Mouse (Mus musculus): Measurements from ENCODE around the gene Lmf2. TPM values are rescaled to one million over a fixed set of nuclear protein-coding genes. Genes with fewer than 3 reads are reported as not detected.

Gene Lmf2
- polyA plus RNA-seq, 1 experiment from 2014 or later: 24.0 TPM

DNA sequence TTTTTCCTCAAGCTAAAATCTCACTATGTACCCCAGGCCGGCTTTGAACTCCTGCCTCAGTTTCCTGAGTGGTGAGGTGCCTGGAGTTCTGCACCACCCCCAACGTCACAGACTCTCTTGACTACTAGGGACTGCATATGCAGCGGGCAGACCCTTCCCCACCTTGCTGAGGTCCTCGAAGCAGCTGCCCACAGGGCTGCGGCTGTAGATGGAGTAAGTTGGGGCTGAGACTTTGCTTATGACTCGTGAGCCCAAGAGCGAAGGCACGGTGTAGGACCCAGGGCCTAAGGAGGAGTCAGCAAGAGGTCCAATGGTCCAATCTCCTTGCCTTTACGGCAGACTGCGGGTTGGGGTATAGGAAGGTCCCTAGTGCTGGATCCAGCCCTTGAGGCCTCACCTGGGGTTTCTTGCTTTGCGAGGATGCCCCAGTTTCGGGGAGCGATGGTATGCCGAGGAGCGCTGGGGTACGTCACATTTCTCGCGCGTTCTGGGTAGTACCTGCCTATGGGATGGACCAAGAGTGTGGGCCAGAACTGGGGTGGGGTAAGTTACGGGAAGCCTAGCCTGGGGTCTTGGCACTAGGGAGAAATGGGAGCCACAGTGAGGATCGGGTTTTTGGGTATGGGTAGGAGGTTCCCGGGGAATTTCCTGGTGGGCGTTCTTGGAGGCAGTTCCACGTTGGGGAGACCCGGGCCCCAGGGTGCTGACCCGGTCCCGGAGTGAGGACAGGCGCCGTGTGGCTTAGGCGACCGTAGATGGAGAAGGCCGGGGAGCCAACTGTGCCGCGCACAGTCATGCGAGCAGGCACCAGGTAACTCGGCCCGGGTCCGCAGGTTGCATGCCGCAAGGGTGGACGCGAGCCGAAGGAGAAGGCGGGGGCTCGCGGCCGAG, 22.7 kb upstream of the Lmf2 start:
- no peaks in the 10 kb centered on the region for H3K36me3 ChIP-seq (replicated peaks; ENCODE audit: insufficient read depth, low read length)
- H3K9me3 ChIP-seq (ENCODE audit: low read length): no peaks in the 10 kb centered on the region
- DNase-seq: no peak
- no peak for TF ChIP-seq EP300 (IDR thresholded peaks at IDR 0.05; ENCODE audit: low read depth)
- no peak for TF ChIP-seq CTCF (IDR thresholded peaks at IDR 0.05; ENCODE audit: low read depth)
- no peak for ATAC-seq
- H3K27ac ChIP-seq (ENCODE audit: low read depth): no peak overlapping the region
- H3K4me2 ChIP-seq (ENCODE audit: low read depth, low read length): peak overlapping the region; percentile 74
- 19% methylated on average over 46 of the region's 46 CpGs for WGBS (ENCODE audit: insufficient replicate concordance)
- peak overlapping the region; percentile 36 for H3K4me3 ChIP-seq (ENCODE audit: low read depth, low read length)
- peaks cover 27% of the 10 kb centered on the region for H3K27me3 ChIP-seq (ENCODE audit: insufficient read depth, low read length)
- peaks cover 26% of the 10 kb centered on the region for H3K4me1 ChIP-seq (ENCODE audit: insufficient read depth)
- H3K9ac ChIP-seq (replicated peaks): peak overlapping the region; percentile 13

DNA sequence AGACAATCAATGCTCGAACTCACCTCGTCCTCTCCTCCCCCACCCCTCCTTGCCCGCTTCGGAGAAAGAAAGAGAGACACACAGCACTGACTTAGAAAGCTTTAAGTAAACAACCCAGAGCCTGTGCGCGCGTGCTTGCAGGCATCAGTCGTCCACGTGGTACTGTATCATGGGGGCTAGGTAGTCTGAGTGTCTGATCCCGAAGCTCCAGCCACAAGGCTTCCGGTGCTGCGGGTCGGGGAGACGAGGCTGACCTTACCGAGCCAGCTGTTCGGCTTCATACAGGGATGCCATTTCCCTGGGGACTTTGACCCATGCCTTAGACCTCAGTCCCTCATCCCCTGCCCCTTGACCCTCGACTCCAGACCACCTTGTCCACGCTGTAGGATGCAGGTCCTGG, 21.9 kb upstream of the Lmf2 start:
- Histone ChIP-seq H3K4me2 (ENCODE audit: low read depth, low read length) (peak overlapping the region; percentile 29), H3K36me3 (replicated peaks; ENCODE audit: insufficient read depth, low read length) (peaks cover 3% of the 10 kb centered on the region), H3K9ac (replicated peaks) (peak overlapping the region; percentile 16; the same call in 1 of the 2 replicates), H3K27me3 (ENCODE audit: insufficient read depth, low read length) (peaks cover 27% of the 10 kb centered on the region), H3K27ac (ENCODE audit: low read depth) (no peak overlapping the region), H3K4me3 (ENCODE audit: low read depth, low read length) (no peak overlapping the region), H3K4me1 (ENCODE audit: insufficient read depth) (peaks cover 33% of the 10 kb centered on the region), H3K9me3 (ENCODE audit: low read length) (no peaks in the 10 kb centered on the region)
- 15% methylated on average over 18 of the region's 18 CpGs for WGBS (ENCODE audit: insufficient replicate concordance)
- TF ChIP-seq EP300 (IDR thresholded peaks at IDR 0.05; ENCODE audit: low read depth) (no peak), CTCF (IDR thresholded peaks at IDR 0.05; ENCODE audit: low read depth) (no peak)
- DNase-seq (no peak), ATAC-seq (no peak)

DNA sequence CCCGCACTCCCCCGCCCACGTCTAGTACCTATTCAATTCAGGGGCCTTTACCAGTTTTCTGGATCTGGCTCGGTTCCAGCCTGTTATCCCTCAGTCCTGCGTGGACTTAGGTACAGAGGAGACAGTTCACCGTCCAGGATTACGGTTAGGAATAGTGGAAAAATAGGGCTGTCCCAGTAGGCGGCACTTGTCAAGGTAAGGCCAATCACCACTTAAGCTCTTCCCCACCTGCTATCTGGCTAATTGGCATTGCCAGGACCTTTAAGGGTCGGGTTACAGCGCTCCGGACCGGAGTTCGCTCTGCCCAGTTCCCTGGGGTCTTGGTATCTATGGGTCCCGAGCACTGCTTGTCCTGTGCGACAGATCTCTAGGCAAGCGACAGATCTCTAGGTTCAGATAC, 21.5 kb upstream of the Lmf2 start, which contains the start of gene Tymp:
Tymp (minus strand) TSS at position 83 of the 400 bp plus-strand sequence.
- H3K4me2 ChIP-seq (ENCODE audit: low read depth, low read length): peak within 1 kb of the TSS; percentile 29
- peak within 1 kb of the TSS; percentile 16; the same call in 1 of the 2 replicates for H3K9ac ChIP-seq (replicated peaks)
- peaks cover 27% of the 10 kb centered on the region for H3K27me3 ChIP-seq (ENCODE audit: insufficient read depth, low read length)
- no peak within 1 kb of the TSS for H3K4me3 ChIP-seq (ENCODE audit: low read depth, low read length)
- peak within 1 kb of the TSS; percentile 7; the same call in 1 of the 2 replicates for H3K27ac ChIP-seq (ENCODE audit: low read depth)
- 48% methylated on average over 16 of the region's 16 CpGs for WGBS (ENCODE audit: insufficient replicate concordance)
- DNase-seq: no peak
- peaks cover 33% of the 10 kb centered on the region for H3K4me1 ChIP-seq (ENCODE audit: insufficient read depth)
- peaks cover 7% of the 10 kb centered on the region for H3K36me3 ChIP-seq (replicated peaks; ENCODE audit: insufficient read depth, low read length)
- ATAC-seq: no peak
- no peaks in the 10 kb centered on the region for H3K9me3 ChIP-seq (ENCODE audit: low read length)
- TF ChIP-seq CTCF (IDR thresholded peaks at IDR 0.05; ENCODE audit: low read depth) (no peak), EP300 (IDR thresholded peaks at IDR 0.05; ENCODE audit: low read depth) (no peak)

DNA sequence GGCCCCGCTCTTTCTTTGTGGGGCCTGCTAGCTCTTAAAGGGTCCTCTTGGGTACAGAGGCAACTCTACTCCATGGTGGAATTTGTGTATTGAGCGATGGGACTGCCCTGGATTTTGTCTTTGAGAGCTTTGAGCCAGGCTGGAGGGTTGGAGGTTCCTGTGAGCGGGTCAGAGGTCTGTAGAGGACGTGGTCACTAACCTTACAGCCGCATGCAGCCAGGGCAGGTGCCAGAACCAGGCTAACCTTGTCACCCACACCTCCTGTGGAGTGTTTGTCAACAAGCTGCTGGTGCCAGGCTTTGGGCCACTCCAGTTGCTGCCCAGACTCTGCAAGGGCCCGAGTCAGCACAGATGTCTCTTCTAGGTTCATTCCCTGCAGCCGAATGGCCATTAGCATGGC, 20.6 kb upstream of the Lmf2 start:
- no peak overlapping the region; the same call in 1 of the 2 replicates for H3K9ac ChIP-seq (replicated peaks)
- H3K4me2 ChIP-seq (ENCODE audit: low read depth, low read length): no peak overlapping the region
- H3K36me3 ChIP-seq (replicated peaks; ENCODE audit: insufficient read depth, low read length): peaks cover 17% of the 10 kb centered on the region
- WGBS (ENCODE audit: insufficient replicate concordance): 74% methylated on average over 7 of the region's 7 CpGs
- no peak overlapping the region for H3K4me3 ChIP-seq (ENCODE audit: low read depth, low read length)
- peaks cover 27% of the 10 kb centered on the region for H3K27me3 ChIP-seq (ENCODE audit: insufficient read depth, low read length)
- peak overlapping the region; percentile 7; the same call in 1 of the 2 replicates for H3K27ac ChIP-seq (ENCODE audit: low read depth)
- TF ChIP-seq EP300 (IDR thresholded peaks at IDR 0.05; ENCODE audit: low read depth) (no peak), CTCF (IDR thresholded peaks at IDR 0.05; ENCODE audit: low read depth) (no peak)
- DNase-seq: no peak
- ATAC-seq: no peak
- H3K9me3 ChIP-seq (ENCODE audit: low read length): no peaks in the 10 kb centered on the region
- peaks cover 33% of the 10 kb centered on the region for H3K4me1 ChIP-seq (ENCODE audit: insufficient read depth)

DNA sequence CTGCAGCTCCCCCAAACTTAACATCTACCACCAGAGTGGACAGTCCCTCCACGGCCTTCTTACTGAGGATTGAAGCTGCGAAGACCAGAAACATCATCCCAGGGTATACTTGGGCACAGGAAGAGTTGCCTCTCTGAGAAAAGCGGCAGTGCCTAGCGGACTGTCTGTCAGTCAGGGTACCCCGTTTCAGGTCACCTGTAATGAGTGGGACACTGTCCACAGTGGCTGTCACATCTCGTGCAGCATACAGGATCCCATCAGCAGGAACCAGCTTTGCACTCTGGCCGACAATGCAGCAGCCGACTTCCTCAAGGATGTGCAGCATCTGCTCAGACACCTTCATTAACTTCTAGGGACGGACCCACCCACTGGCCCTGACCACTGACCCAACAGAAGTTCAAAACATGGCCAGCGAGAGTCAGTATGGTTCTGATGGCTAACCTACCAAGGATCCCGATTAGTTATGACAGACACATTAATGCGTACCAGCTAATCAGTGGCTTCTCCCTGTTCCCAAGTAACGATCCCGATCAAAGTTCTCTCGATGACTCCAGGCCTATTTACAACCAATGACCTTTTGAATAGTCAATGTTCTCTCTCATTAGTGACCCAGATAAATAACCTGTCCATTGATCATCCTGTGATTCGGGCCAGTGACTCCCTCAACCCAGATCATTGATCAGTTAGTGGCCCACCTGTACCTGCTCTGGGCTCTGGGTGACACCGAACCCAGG, 19.5 kb upstream of the Lmf2 start:
- no peak overlapping the region for H3K9ac ChIP-seq (replicated peaks)
- peak; percentile 20 for ATAC-seq
- peak overlapping the region; percentile 94; the same call in 1 of the 2 replicates for H3K4me2 ChIP-seq (ENCODE audit: low read depth, low read length)
- H3K4me1 ChIP-seq (ENCODE audit: insufficient read depth): peaks cover 33% of the 10 kb centered on the region
- no peaks in the 10 kb centered on the region for H3K9me3 ChIP-seq (ENCODE audit: low read length)
- no peak overlapping the region for H3K4me3 ChIP-seq (ENCODE audit: low read depth, low read length)
- H3K27ac ChIP-seq (ENCODE audit: low read depth): peak overlapping the region; percentile 97
- no peak for TF ChIP-seq EP300 (IDR thresholded peaks at IDR 0.05; ENCODE audit: low read depth)
- no peak for TF ChIP-seq CTCF (IDR thresholded peaks at IDR 0.05; ENCODE audit: low read depth)
- peaks cover 27% of the 10 kb centered on the region for H3K27me3 ChIP-seq (ENCODE audit: insufficient read depth, low read length)
- H3K36me3 ChIP-seq (replicated peaks; ENCODE audit: insufficient read depth, low read length): peaks cover 23% of the 10 kb centered on the region
- DNase-seq: no peak
- 81% methylated on average over 17 of the region's 17 CpGs for WGBS (ENCODE audit: insufficient replicate concordance)

DNA sequence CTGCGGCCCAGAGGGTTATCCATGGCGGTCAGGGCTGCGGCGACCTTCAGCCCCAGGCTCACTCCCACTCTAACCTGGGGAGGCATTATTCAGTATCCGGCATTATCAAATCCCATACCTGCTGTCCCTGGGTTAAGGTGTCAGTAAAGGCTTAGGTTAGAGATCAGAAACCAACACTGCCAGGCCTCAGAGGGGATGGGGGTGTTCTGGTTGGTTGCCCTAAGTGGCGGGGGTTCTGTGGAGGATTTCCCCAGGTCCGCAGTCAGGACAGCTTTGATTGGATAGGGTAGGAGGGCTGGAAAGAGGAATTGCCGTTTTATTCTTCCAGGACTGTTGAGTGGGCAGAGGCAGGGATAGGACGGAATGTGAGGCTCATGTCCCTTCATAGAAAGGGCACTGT, 18.9 kb upstream of the Lmf2 start:
- no peak for TF ChIP-seq CTCF (IDR thresholded peaks at IDR 0.05; ENCODE audit: low read depth)
- DNase-seq: no peak
- H3K4me1 ChIP-seq (ENCODE audit: insufficient read depth): peaks cover 30% of the 10 kb centered on the region
- peaks cover 30% of the 10 kb centered on the region for H3K36me3 ChIP-seq (replicated peaks; ENCODE audit: insufficient read depth, low read length)
- H3K4me3 ChIP-seq (ENCODE audit: low read depth, low read length): peak overlapping the region; percentile 84
- peaks cover 27% of the 10 kb centered on the region for H3K27me3 ChIP-seq (ENCODE audit: insufficient read depth, low read length)
- H3K27ac ChIP-seq (ENCODE audit: low read depth): peak overlapping the region; percentile 97
- H3K9ac ChIP-seq (replicated peaks): peak overlapping the region; percentile 76
- ATAC-seq: no peak
- WGBS (ENCODE audit: insufficient replicate concordance): 56% methylated on average over 9 of the region's 9 CpGs
- no peaks in the 10 kb centered on the region for H3K9me3 ChIP-seq (ENCODE audit: low read length)
- H3K4me2 ChIP-seq (ENCODE audit: low read depth, low read length): peak overlapping the region; percentile 94

Measured in liver, postnatal 0 days (tissue).